Mouse (Mus musculus) stomach, postnatal 0 days (tissue): ENCODE measurements around the gene Gm47955. TPM values are rescaled to one million over a fixed set of nuclear protein-coding genes. Genes with fewer than 3 reads are reported as not detected.

Experiments
- ATAC-seq: fragments of 200-750 bp; cut with Nextera tagmentation; 2 replicates; pipeline ENCODE4 v1.8.0; 2017; ENCODE audit not compliant: low FRiP score, low TSS enrichment
- DNase-seq: peaks from one replicate; pipeline ENCODE4 v3.0.0-alpha.2; 2016; ENCODE audit warnings: low spot score
- H3K27ac ChIP-seq: fragments of 300-500 bp; sonication (generic); replicated peaks from 2 replicates; pipeline ENCODE4 v1.5.1; 2014; ENCODE audit warnings: mild to moderate bottlenecking, control low read depth
- H3K27me3 ChIP-seq: fragments of 300-500 bp; sonication (generic); 2 replicates; pipeline ENCODE4 v1.6.1; 2014; ENCODE audit warnings: low read length; ENCODE audit not compliant: control insufficient read depth, insufficient read depth
- H3K36me3 ChIP-seq: fragments of 300-500 bp; sonication (generic); 2 replicates; pipeline ENCODE4 v1.6.1; 2014; ENCODE audit warnings: low read length, mixed read lengths; ENCODE audit not compliant: control insufficient read depth, insufficient read depth
- H3K4me1 ChIP-seq: fragments of 300-500 bp; sonication (generic); replicated peaks from 2 replicates; pipeline ENCODE4 v1.6.1; 2014; ENCODE audit warnings: antibody characterized with exemption; ENCODE audit not compliant: control insufficient read depth, insufficient read depth
- H3K4me2 ChIP-seq: fragments of 300-500 bp; sonication (generic); replicated peaks from 2 replicates; pipeline ENCODE4 v1.6.1; 2014; ENCODE audit warnings: low read depth, mild to moderate bottlenecking, control low read depth, moderate library complexity
- H3K4me3 ChIP-seq: fragments of 300-500 bp; sonication (generic); 2 replicates; pipeline ENCODE4 v1.5.1; 2014; ENCODE audit warnings: low read depth, low read length, control low read depth
- H3K9ac ChIP-seq: fragments of 300-500 bp; sonication (generic); 2 replicates; pipeline ENCODE4 v1.6.1; 2014; ENCODE audit warnings: mild to moderate bottlenecking, low read length, control low read depth, mixed read lengths
- H3K9me3 ChIP-seq: fragments of 300-500 bp; sonication (generic); 2 replicates; pipeline ENCODE4 v1.6.1; 2016; ENCODE audit warnings: low read length; ENCODE audit not compliant: control insufficient read depth
- CTCF ChIP-seq: IDR thresholded peaks from 2 replicates; pipeline ENCODE4 v1.5.1; 2016; ENCODE audit warnings: antibody characterized with exemption, low read depth, mild to moderate bottlenecking, moderate library complexity
- EP300 ChIP-seq: optimal IDR thresholded peaks from 2 replicates; pipeline ENCODE3; 2016; ENCODE audit warnings: antibody characterized with exemption
- WGBS: fragments of 180-500 bp; shearing (Covaris S2); extraction: QIAGEN DNeasy Blood & Tissue Kit; methylation state at CpG from one replicate; pipeline ENCODE4 v1.1.7; 2014; 5-methylcytosine and 5-hydroxymethylcytosine counted together
- polyA plus RNA-seq: library from polyadenylated mRNA; unstranded; fragments of >200 nt; fragmentation: Nextera tagmentation; extraction: Ambion mirVana; gene quantifications from 2 replicates; pipeline ENCODE4 v1.2.1, GENCODE M21; 2015

Gm47955 gene
- polyA plus RNA-seq, 1 experiment from 2014 or later: not detected

- Histone ChIP-seq H3K9me3 (no peaks in the 10 kb centered on the region), H3K27me3 (no peaks in the 10 kb centered on the region), H3K4me1 (no peaks in the 10 kb centered on the region), H3K4me3 (no peak overlapping the region), H3K4me2 (no peak overlapping the region), H3K36me3 (no peaks in the 10 kb centered on the region), H3K9ac (no peak overlapping the region), H3K27ac (no peak overlapping the region)
- TF ChIP-seq CTCF: no peak
- TF ChIP-seq EP300: no peak
- ATAC-seq (no peak), DNase-seq (no peak)
These were observed 17.8 kb downstream of the Gm47955 start for GRCm38 (mm10) chr1:82977840-82978239.

DNA sequence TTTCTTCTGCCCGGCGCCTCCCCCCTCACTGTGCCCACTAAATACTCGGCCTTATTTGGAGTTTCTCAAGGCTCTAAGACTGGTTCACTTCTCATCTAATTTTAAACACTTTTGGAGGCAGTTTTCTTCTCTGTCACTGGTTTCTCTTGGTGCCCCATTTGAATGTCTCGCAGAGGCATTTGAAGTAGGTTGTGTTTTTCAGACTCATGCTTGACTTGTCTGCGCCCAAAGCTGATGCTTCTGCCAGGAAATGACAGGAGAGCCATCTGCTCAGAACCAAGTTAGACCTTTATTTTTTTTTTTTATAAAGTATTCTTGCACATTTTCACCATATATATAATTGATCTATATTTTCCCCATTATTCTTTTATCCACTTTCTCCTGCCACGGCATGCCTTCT, 26.7 kb downstream of the Gm47955 start:
- Histone ChIP-seq H3K9me3 (no peaks in the 10 kb centered on the region), H3K27ac (no peak overlapping the region), H3K9ac (no peak overlapping the region), H3K4me3 (no peak overlapping the region), H3K36me3 (no peaks in the 10 kb centered on the region), H3K4me2 (no peak overlapping the region), H3K4me1 (no peaks in the 10 kb centered on the region), H3K27me3 (no peaks in the 10 kb centered on the region)
- TF ChIP-seq CTCF: no peak
- TF ChIP-seq EP300: no peak
- DNase-seq (no peak), ATAC-seq (no peak)
- 88% methylated on average over 6 of the region's 6 CpGs for WGBS

GRCm38 (mm10) chr1:82987530-82988198, 27.6 kb downstream of the Gm47955 start:
- TF ChIP-seq EP300 (no peak), CTCF (peak; percentile 92)
- Histone ChIP-seq H3K4me2 (no peak overlapping the region), H3K4me3 (no peak overlapping the region), H3K27me3 (no peaks in the 10 kb centered on the region), H3K9ac (no peak overlapping the region), H3K9me3 (no peaks in the 10 kb centered on the region), H3K4me1 (no peaks in the 10 kb centered on the region), H3K27ac (no peak overlapping the region), H3K36me3 (no peaks in the 10 kb centered on the region)
- DNase-seq (no peak), ATAC-seq (no peak)
- 28% methylated on average over 4 of the region's 4 CpGs for WGBS

DNA sequence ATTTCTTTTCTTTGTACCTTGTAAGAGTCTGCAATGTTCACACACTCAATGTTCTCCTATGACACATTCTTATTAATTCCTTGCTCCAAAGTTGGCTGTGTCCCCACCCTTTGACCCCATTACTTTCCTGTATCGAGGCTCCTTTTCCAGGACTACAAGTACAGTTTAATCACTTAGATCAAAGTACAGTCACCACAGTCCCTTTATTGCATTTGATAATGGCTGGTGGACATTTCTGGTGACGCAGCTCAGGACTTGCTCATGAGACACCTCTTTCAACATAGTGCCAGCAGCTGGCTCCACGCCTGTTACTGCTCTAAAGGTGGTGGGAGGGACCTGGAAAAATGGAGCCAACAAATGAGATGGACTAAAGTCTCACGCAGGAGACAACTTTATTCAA, 31.0 kb downstream of the Gm47955 start:
- Histone ChIP-seq H3K9me3 (no peaks in the 10 kb centered on the region), H3K36me3 (no peaks in the 10 kb centered on the region), H3K4me1 (no peaks in the 10 kb centered on the region), H3K27ac (no peak overlapping the region), H3K4me3 (no peak overlapping the region), H3K4me2 (no peak overlapping the region), H3K9ac (no peak overlapping the region), H3K27me3 (no peaks in the 10 kb centered on the region)
- WGBS: 48% methylated on average over 4 of the region's 4 CpGs
- TF ChIP-seq CTCF: no peak
- no peak for TF ChIP-seq EP300
- peak; percentile 38 for DNase-seq
- peak; percentile 86 for ATAC-seq

GRCm38 (mm10) chr1:82991596-82991995, 31.5 kb downstream of the Gm47955 start:
- TF ChIP-seq EP300 (no peak), CTCF (no peak)
- H3K36me3 ChIP-seq: no peaks in the 10 kb centered on the region
- no peaks in the 10 kb centered on the region for H3K9me3 ChIP-seq
- DNase-seq (no peak), ATAC-seq (no peak)
- no peak overlapping the region for H3K27ac ChIP-seq
- no peaks in the 10 kb centered on the region for H3K27me3 ChIP-seq
- no peaks in the 10 kb centered on the region for H3K4me1 ChIP-seq
- WGBS: 68% methylated on average over 3 of the region's 3 CpGs
- H3K9ac ChIP-seq: no peak overlapping the region
- no peak overlapping the region for H3K4me2 ChIP-seq
- H3K4me3 ChIP-seq: no peak overlapping the region

- no peaks in the 10 kb centered on the region for H3K4me1 ChIP-seq
- no peak for DNase-seq
- no peak overlapping the region for H3K4me3 ChIP-seq
- no peak overlapping the region for H3K9ac ChIP-seq
- no peaks in the 10 kb centered on the region for H3K27me3 ChIP-seq
- no peak overlapping the region for H3K4me2 ChIP-seq
- TF ChIP-seq EP300: no peak
- TF ChIP-seq CTCF: no peak
- 86% methylated on average over 6 of the region's 6 CpGs for WGBS
- no peak overlapping the region for H3K27ac ChIP-seq
- H3K36me3 ChIP-seq: no peaks in the 10 kb centered on the region
- no peaks in the 10 kb centered on the region for H3K9me3 ChIP-seq
- no peak for ATAC-seq
These were observed 32.0 kb downstream of the Gm47955 start for GRCm38 (mm10) chr1:82992093-82992492.
